Mouse (Mus musculus) left cerebral cortex, adult 2 months (tissue): ENCODE data around the gene Phb. TPM values are rescaled to one million over a fixed set of nuclear protein-coding genes. Genes with fewer than 3 reads are reported as not detected.

Experiments used
- DNase-seq, 2 experiments: peaks; one replicate each; pipeline ENCODE4 v3.0.0; 2021 to 2022; ENCODE audit warnings: low spot score in 2 of 2, mixed read lengths in 1 of 2; ENCODE audit errors: extremely low spot score in 1 of 2
- H3K27ac ChIP-seq: fragments of 200-600 bp; 2 replicates; pipeline ENCODE4 v1.8.1; 2022
- H3K4me3 ChIP-seq: fragments of 200-600 bp; 2 replicates; pipeline ENCODE4 v1.8.1; 2022
- CTCF ChIP-seq: fragments of 200-600 bp; IDR thresholded peaks from 2 replicates; pipeline ENCODE4 v1.8.1; 2022; ENCODE audit warnings: antibody characterized with exemption, mild to moderate bottlenecking, moderate library complexity
- intact Hi-C: fragments of 180-260 bp; cut with DNase I; formaldehyde crosslinking; loops from one replicate; pipeline ENCODE4 v1.15.1; 2025
- total RNA-seq, 2 experiments: library from RNA; stranded (reverse); gene quantifications; 2 replicates each; pipeline ENCODE4 v1.2.3; 2021

The Phb gene
- total RNA-seq, 2 experiments from 2014 or later, result 70.0 to 74.0 TPM

DNA sequence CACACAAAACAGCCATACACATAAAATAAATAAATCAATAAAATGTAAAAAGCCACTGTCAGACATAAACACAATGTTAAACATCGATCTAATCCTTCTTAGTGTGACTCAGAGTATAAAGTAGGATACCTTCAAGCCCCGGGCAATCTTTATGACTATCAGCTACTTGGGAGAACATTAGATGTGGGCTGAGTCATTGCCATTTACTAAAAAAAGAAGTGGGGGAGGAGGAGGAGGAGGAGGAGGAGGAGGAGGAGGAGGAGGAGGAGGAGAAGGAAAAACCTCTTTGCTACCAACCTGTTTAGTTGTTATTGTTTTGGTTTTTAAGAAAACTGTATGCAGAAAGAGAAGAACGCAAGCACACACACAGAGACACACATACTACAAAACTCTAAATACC is 22.8 kb downstream of the Phb start:
- H3K4me3 ChIP-seq, result no peak overlapping the region
- no peak for TF ChIP-seq CTCF
- DNase-seq, result no peak
- intact Hi-C loops, result loop anchor here (5.0 kb wide), 2 partner anchors 133 to 443 kb away; partner anchors contain the start of genes Phospho1 and Ttll6
- H3K27ac ChIP-seq, result no peak overlapping the region; the same call in 1 of the 2 replicates

DNA sequence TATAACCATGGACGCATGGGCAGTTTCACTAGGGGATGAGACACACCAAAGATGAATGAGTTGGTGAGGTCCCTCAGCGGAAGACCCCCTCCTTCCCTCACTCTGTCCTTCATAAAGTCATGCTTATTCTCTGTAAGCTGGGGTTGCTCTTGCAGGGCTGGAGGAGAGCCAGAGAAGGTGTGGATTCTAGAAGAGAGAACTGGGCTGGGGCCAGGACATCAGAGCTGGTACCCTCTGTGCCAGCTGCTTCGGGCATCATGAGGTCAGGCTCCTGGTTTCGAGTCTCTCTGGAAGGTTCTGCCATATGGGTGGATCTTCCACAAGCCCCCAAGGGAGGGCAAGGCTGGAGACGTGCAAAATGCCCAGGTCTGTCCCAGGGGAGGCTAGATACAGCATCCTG is 31.8 kb downstream of the Phb start:
- no peak for DNase-seq
- Histone ChIP-seq H3K27ac (no peak overlapping the region), H3K4me3 (no peak overlapping the region)
- no peak for TF ChIP-seq CTCF
- intact Hi-C loops, result no loop called here

DNA sequence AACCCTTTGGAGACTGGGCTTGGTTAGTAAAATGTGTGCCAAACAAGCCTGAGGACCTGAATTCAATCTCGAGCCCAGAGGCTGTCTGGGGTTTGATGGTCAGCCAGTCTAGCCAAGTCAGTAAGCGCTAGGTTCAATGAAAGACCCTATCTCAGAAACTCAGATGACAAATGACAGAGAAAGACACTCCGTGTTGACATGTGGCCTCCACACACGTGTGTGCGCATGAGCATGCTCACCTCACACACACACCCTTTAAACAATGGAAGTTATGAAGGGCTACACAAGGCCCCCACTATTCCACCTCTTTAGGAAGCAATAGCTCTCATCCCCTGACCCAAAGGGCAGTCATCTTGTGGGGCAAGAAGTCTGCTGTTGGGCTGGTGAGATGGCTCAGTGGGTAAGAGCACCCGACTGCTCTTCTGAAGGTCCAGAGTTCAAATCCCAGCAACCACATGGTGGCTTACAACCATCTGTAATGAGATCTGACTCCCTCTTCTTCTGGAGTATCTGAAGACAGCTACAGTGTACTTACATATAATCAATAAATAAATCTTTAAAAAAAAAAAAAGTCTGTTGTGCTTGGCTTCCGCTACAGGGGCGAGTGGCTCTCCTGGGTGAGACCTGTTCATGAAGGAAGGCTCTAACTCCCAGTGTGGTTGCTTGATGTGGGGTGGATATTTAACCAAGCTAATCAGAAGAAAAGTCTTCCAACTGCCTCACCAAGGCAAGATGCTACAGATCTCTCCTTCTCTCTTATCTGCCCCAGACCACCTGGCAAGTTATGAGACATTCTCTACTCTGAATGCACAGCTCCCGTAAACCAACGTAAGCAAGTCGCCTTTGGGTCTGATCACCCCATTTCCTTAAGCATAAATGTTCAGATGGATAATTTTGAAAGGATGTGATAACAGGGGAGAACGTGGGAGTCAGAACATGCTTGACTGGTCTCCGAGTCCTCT is 34.3 kb downstream of the Phb start:
- Histone ChIP-seq H3K4me3 (no peak overlapping the region), H3K27ac (no peak overlapping the region)
- TF ChIP-seq CTCF, result no peak
- no peak for DNase-seq
- intact Hi-C loops, result no loop called here

- TF ChIP-seq CTCF, result no peak
- no peak for DNase-seq
- H3K27ac ChIP-seq, result no peak overlapping the region
- no peak overlapping the region for H3K4me3 ChIP-seq
- intact Hi-C loops, result no loop called here
Observed at GRCm38 (mm10) chr11:95704032-95704969, 37.5 kb downstream of the Phb start.

- Histone ChIP-seq H3K4me3 (no peak overlapping the region), H3K27ac (no peak overlapping the region)
- TF ChIP-seq CTCF, result no peak
- intact Hi-C loops, result no loop called here
- no peak for DNase-seq
Observed at GRCm38 (mm10) chr11:95704970-95705330, 38.2 kb downstream of the Phb start.

DNA sequence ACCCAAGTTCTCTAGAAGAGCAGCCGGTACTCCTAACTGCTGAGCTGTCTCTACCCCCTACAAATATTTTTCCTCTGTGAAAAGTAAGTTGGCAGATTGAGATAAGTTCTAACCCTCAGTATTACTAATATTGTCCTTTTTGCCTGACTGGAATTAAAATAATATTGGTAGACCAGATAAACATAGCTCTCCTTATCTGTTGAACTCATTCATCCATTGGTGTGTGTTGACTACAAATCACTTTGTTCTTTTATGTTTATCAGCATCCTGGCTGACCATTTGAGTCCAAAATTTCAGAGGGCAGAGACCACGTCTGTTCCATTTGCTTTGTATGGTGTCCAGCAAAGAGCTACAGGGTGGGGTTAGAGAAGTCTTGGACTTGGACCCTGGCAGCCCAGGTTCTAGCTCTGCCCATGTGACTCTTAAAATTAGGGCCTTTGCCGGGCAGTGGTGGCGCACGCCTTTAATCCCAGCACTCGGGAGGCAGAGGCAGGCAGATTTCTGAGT is 42.8 kb downstream of the Phb start:
- Histone ChIP-seq H3K4me3 (no peak overlapping the region), H3K27ac (no peak overlapping the region)
- no peak for TF ChIP-seq CTCF
- intact Hi-C loops, result loop anchor here (5.0 kb wide), 1 partner anchor 38 kb away; no protein-coding TSS in a partner anchor
- no peak for DNase-seq

- TF ChIP-seq CTCF, result no peak
- Histone ChIP-seq H3K4me3 (no peak overlapping the region), H3K27ac (no peak overlapping the region)
- intact Hi-C loops, result loop anchor here (5.0 kb wide), 1 partner anchor 37 kb away; no protein-coding TSS in a partner anchor
- DNase-seq, result no peak
Observed at GRCm38 (mm10) chr11:95710478-95710877, 43.7 kb downstream of the Phb start.

GRCm38 (mm10) chr11:95712085-95712562 is 45.4 kb downstream of the Phb start:
- Histone ChIP-seq H3K4me3 (peak overlapping the region; percentile 76), H3K27ac (peak overlapping the region; percentile 86)
- intact Hi-C loops, result loop anchor here (5.0 kb wide), 1 partner anchor 35 kb away; no protein-coding TSS in a partner anchor
- TF ChIP-seq CTCF, result no peak
- peak in 1 of 2 experiments; percentile 36 for DNase-seq

DNA sequence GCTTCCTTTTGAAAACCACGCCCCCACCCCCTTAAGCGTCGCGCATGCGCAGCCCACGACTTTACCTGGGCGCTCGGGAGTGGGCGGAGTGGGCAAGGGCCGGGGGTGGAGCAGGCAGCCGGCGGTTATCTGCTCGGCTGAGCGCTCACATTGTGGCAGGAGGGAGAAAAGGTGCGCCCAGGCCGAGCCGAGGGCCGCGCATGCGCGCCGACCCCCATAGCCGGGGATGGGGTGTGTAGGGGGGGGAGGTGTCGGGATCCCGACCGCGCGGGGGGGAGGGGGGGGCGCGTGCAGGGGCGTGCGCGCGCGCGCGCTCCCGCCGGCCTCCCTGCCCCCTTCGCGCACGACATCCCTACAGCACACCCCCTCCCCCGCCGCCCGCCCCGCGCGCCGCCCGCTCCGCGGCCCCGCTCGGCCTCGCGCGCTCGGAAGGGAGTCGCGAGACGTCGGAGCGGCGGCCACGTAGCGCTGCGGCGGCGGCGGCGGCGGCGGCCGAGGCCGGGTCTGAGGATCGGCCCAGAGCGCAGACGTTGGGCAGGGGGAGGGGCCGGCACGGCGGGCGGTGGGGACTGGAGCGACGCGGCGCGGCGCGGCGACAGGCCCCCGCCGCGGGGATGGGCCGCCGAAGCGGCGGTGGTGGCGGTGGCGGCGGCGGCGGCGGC is 45.9 kb downstream of the Phb start, which contains the start of gene Zfp652:
Gene Zfp652 (plus strand): TSS at position 111 of the 662 bp plus-strand sequence.
- intact Hi-C loops, result loop anchor here (5.0 kb wide), 1 partner anchor 35 kb away; no protein-coding TSS in a partner anchor
- Histone ChIP-seq H3K4me3 (peak within 1 kb of the TSS; percentile 76), H3K27ac (peak within 1 kb of the TSS; percentile 94)
- no peak for TF ChIP-seq CTCF
- peak; percentile 74 to 82 for DNase-seq

DNA sequence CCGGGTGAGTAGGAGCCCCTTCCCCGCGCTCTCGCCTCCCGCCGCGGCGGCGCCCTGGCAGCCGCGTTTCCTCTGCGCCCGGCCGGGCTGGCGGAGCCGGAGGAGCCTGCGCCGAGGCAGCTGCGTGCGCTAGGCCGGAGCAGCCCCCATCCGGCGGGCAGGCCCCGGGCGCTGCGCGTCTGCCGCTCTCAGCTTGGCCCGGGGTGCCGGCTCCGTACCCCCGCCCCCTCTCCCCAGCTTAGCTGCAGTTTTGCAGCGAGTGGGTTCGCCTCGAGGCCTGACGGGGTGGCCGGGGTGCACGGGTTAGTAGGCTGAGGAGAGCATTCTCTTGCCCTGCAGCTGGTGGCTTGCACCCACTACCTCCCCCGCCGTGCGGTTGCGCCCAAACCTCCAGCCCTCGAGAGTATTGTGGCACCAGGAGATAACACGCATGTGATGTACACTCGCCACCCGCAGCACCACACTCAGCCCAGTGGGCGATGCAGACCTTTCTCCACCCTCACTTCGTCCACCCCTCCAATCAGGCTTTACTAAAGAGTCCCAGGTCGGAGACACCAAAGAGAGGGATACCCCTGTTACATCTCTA is 46.6 kb downstream of the Phb start:
- TF ChIP-seq CTCF, result no peak
- peak overlapping the region; percentile 94 for H3K27ac ChIP-seq
- H3K4me3 ChIP-seq, result peak overlapping the region; percentile 76
- DNase-seq, result peak; percentile 59 to 70
- intact Hi-C loops, result loop anchor here (5.0 kb wide), 1 partner anchor 34 kb away; no protein-coding TSS in a partner anchor
